Mouse (Mus musculus) hindbrain, embryonic 10.5 days (tissue): ENCODE results near the gene Rnf144b. TPM values are rescaled to one million over a fixed set of nuclear protein-coding genes. Genes with fewer than 3 reads are reported as not detected.

ENCODE experiments used
- DNase-seq: peaks from one replicate; pipeline ENCODE4 v3.0.0-alpha.2; 2017; ENCODE audit warnings: low spot score
- H3K27ac ChIP-seq: fragments of 300-500 bp; sonication (generic); 2 replicates; pipeline ENCODE4 v1.5.1; 2016; ENCODE audit warnings: mild to moderate bottlenecking, moderate library complexity
- H3K27me3 ChIP-seq: fragments of 300-500 bp; sonication (generic); 2 replicates; pipeline ENCODE4 v1.6.1; 2016; ENCODE audit warnings: mild to moderate bottlenecking; ENCODE audit not compliant: poor library complexity, insufficient read depth, severe bottlenecking
- H3K36me3 ChIP-seq: fragments of 300-500 bp; sonication (generic); 2 replicates; pipeline ENCODE4 v1.6.1; 2016; ENCODE audit warnings: mild to moderate bottlenecking, moderate library complexity
- H3K4me1 ChIP-seq: fragments of 300-500 bp; sonication (generic); replicated peaks from 2 replicates; pipeline ENCODE4 v1.6.1; 2016; ENCODE audit warnings: mild to moderate bottlenecking
- H3K4me3 ChIP-seq: fragments of 300-500 bp; sonication (generic); 2 replicates; pipeline ENCODE4 v1.5.1; 2016; ENCODE audit warnings: mild to moderate bottlenecking, moderate library complexity
- H3K9me3 ChIP-seq: fragments of 300-500 bp; sonication (generic); 2 replicates; pipeline ENCODE4 v1.6.1; 2016; ENCODE audit warnings: mild to moderate bottlenecking, moderate library complexity
- WGBS: fragments of 180-500 bp; shearing (Covaris S2); methylation state at CpG from one replicate; pipeline ENCODE4 v1.1.7; 2016; 5-methylcytosine and 5-hydroxymethylcytosine counted together
- polyA plus RNA-seq: library from polyadenylated mRNA; unstranded; fragments of >200 nt; fragmentation: Nextera tagmentation; extraction: Ambion mirVana; gene quantifications from 2 replicates; pipeline ENCODE4 v1.2.1, GENCODE M21; 2016

Gene Rnf144b
- polyA plus RNA-seq, 1 experiment from 2014 or later = 0.82 TPM

GRCm38 (mm10) chr13:47134836-47135235 lies 12.4 kb downstream of the Rnf144b start:
- no peak overlapping the region for H3K4me3 ChIP-seq
- DNase-seq = no peak
- WGBS = 94% methylated on average over 7 of the region's 7 CpGs
- H3K9me3 ChIP-seq = peaks cover 12% of the 10 kb centered on the region; the same call in 1 of the 2 replicates
- H3K36me3 ChIP-seq = no peaks in the 10 kb centered on the region
- no peaks in the 10 kb centered on the region for H3K4me1 ChIP-seq
- H3K27ac ChIP-seq = no peak overlapping the region
- no peaks in the 10 kb centered on the region for H3K27me3 ChIP-seq

DNA sequence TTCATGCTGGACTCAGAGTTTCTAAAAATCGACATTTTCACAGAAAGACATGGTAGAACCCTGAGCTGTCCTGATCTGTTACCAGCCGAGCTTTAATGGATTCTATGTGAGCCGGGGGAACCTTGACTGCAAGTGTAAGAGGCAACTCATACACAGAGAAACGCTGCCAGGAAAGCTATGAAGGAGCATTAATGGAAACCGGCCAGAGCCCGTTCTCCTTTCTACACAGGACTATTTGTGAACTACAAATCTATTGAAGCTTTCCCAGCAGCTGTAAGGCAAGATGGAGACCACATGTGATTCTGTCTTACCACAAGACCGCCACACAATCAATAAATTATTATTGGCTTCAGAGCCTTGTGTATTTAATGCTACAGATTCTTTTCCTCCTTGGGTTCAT lies 13.3 kb downstream of the Rnf144b start:
- Histone ChIP-seq H3K4me1 (no peaks in the 10 kb centered on the region), H3K9me3 (peaks cover 12% of the 10 kb centered on the region; the same call in 1 of the 2 replicates), H3K36me3 (no peaks in the 10 kb centered on the region), H3K4me3 (no peak overlapping the region), H3K27me3 (no peaks in the 10 kb centered on the region), H3K27ac (no peak overlapping the region)
- 93% methylated on average over 7 of the region's 7 CpGs for WGBS
- no peak for DNase-seq

DNA sequence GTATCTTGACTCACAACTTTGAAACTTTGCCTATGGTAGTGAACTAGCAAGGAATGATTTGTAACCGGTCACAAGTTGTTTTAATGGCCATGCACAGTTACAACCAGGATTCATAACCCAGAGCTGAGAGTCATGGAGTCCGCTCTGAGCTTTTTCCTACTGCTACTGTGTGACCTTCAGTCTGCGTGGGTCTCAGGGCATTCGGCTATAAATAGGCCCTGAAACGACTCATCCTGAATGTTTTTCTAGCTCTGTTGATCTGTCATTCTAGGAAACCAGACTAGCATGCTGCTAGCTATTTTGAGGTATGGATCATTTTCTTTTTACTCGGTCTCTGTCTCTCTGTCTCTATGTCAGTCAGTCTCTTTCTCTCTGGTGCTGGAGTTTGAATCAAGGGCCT lies 20.3 kb downstream of the Rnf144b start:
- Histone ChIP-seq H3K4me1 (0 out of 2 replicates have a peak, but pooled peaks cover 1% of the 10 kb centered on the region), H3K4me3 (no peak overlapping the region), H3K36me3 (no peaks in the 10 kb centered on the region), H3K27me3 (no peaks in the 10 kb centered on the region), H3K27ac (no peak overlapping the region), H3K9me3 (peaks cover 12% of the 10 kb centered on the region; the same call in 1 of the 2 replicates)
- DNase-seq = no peak
- 82% methylated on average over 6 of the region's 6 CpGs for WGBS

GRCm38 (mm10) chr13:47145939-47146338 lies 23.5 kb downstream of the Rnf144b start:
- no peaks in the 10 kb centered on the region for H3K36me3 ChIP-seq
- no peaks in the 10 kb centered on the region for H3K27me3 ChIP-seq
- H3K4me3 ChIP-seq = no peak overlapping the region
- 72% methylated on average over 9 of the region's 9 CpGs for WGBS
- DNase-seq = no peak
- peaks cover 12% of the 10 kb centered on the region; the same call in 1 of the 2 replicates for H3K4me1 ChIP-seq
- H3K27ac ChIP-seq = 0 out of 2 replicates have a peak overlapping the region, but pooled peaks have one; percentile 0
- no peaks in the 10 kb centered on the region for H3K9me3 ChIP-seq

DNA sequence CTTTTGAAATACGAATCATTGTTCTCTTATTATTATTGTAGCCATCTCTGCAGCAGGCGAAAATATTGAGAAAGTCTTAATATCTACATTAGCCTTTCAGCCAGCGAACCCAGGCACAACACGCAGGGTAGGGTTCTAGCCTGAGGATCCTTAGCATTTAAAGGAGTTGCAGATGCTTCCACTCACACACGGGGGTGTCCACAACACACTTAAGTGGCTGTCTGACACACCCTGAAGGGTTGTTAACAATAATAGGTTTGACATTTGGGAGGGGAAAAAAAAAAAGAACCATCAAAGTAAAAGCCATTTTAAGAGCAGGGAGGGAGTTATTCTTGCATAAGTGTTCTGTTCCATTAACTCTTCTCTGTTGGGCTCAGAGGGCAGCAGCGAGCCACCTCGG lies 23.9 kb downstream of the Rnf144b start:
- H3K9me3 ChIP-seq = no peaks in the 10 kb centered on the region
- WGBS = 82% methylated on average over 7 of the region's 7 CpGs
- no peaks in the 10 kb centered on the region for H3K27me3 ChIP-seq
- H3K4me3 ChIP-seq = no peak overlapping the region
- DNase-seq = no peak
- no peak overlapping the region for H3K27ac ChIP-seq
- H3K36me3 ChIP-seq = no peaks in the 10 kb centered on the region
- H3K4me1 ChIP-seq = peaks cover 12% of the 10 kb centered on the region; the same call in 1 of the 2 replicates

GRCm38 (mm10) chr13:47148573-47148972 lies 26.1 kb downstream of the Rnf144b start:
- 0 out of 2 replicates have a peak overlapping the region, but pooled peaks have one; percentile 23 for H3K27ac ChIP-seq
- no peak overlapping the region for H3K4me3 ChIP-seq
- 0 out of 2 replicates have a peak, but pooled peaks cover 3% of the 10 kb centered on the region for H3K27me3 ChIP-seq
- 69% methylated on average over 11 of the region's 11 CpGs for WGBS
- DNase-seq = no peak
- no peaks in the 10 kb centered on the region for H3K9me3 ChIP-seq
- H3K36me3 ChIP-seq = no peaks in the 10 kb centered on the region
- peaks cover 12% of the 10 kb centered on the region; the same call in 1 of the 2 replicates for H3K4me1 ChIP-seq

GRCm38 (mm10) chr13:47149993-47150392 lies 27.5 kb downstream of the Rnf144b start:
- Histone ChIP-seq H3K27ac (no peak overlapping the region), H3K4me3 (no peak overlapping the region), H3K4me1 (peaks cover 12% of the 10 kb centered on the region; the same call in 1 of the 2 replicates), H3K9me3 (no peaks in the 10 kb centered on the region), H3K36me3 (no peaks in the 10 kb centered on the region), H3K27me3 (0 out of 2 replicates have a peak, but pooled peaks cover 3% of the 10 kb centered on the region)
- WGBS = 94% methylated on average over 10 of the region's 10 CpGs
- DNase-seq = no peak

DNA sequence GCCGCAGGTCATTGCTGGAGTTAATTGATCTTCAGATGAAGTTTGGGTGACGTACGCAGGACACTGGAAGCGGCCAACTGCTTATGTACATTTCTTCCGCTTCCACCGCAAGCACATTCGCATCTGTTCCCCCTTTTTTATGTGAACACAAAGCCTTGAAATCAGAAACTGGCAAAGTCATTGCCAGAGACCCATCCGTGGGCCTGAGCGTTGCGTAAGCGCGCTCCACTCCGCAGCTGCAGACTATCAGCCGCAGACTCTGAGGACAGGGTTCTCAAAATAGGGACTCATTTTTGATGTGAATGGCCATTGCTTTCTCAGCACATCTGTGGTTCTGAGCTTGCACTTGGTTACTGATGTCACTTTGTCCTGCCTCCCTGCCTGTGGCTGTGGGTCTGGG lies 28.6 kb downstream of the Rnf144b start:
- H3K27ac ChIP-seq = no peak overlapping the region
- 0 out of 2 replicates have a peak, but pooled peaks cover 3% of the 10 kb centered on the region for H3K27me3 ChIP-seq
- H3K4me3 ChIP-seq = no peak overlapping the region
- 94% methylated on average over 14 of the region's 14 CpGs for WGBS
- peaks cover 12% of the 10 kb centered on the region; the same call in 1 of the 2 replicates for H3K4me1 ChIP-seq
- DNase-seq = no peak
- H3K9me3 ChIP-seq = no peaks in the 10 kb centered on the region
- H3K36me3 ChIP-seq = no peaks in the 10 kb centered on the region

DNA sequence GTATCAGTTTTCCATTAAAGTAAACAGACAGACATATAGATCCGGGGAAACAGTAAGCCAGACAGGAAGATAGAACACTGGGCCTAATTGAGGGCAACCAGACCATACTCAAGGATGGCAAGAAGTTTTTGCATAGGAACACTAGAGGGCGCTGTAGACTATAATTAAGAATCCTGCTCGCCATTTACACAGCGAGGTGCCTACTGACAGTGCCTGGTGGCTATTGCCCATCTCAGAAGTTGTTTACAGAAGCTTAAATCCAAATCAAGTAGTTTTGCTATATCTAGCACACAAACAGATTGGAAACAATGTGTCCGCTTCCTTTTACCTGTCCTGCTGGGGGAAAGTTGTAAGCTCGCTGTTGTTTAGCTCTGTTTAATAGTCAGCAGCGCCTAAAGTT lies 29.9 kb downstream of the Rnf144b start:
- 33% methylated on average over 7 of the region's 7 CpGs for WGBS
- Histone ChIP-seq H3K4me3 (no peak overlapping the region), H3K27ac (no peak overlapping the region), H3K9me3 (no peaks in the 10 kb centered on the region), H3K36me3 (no peaks in the 10 kb centered on the region), H3K4me1 (peaks cover 18% of the 10 kb centered on the region; the same call in 1 of the 2 replicates), H3K27me3 (0 out of 2 replicates have a peak, but pooled peaks cover 3% of the 10 kb centered on the region)
- DNase-seq = peak; percentile 26

DNA sequence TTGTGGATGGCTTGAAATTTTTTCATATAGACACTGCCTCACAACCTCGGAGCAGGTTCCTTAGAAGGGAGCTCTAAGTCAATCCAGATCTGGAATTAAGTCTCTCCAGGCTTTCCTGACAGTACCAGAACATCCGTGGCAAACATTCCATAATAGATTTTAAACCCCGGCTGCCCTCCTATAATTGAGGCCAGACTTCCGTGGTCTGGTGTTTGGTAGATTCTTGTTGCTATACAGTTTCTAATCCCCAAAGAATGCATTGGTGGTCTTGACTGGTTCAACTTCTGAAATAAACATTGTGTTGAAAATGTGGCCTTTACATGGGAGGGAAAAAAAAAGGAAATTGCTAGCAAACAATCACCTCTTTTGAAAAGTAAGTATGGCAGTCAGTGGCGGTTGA lies 30.8 kb downstream of the Rnf144b start:
- Histone ChIP-seq H3K9me3 (no peaks in the 10 kb centered on the region), H3K36me3 (no peaks in the 10 kb centered on the region), H3K4me1 (peaks cover 14% of the 10 kb centered on the region; the same call in 1 of the 2 replicates), H3K27ac (no peak overlapping the region), H3K4me3 (no peak overlapping the region), H3K27me3 (0 out of 2 replicates have a peak, but pooled peaks cover 3% of the 10 kb centered on the region)
- 74% methylated on average over 5 of the region's 5 CpGs for WGBS
- no peak for DNase-seq

- Histone ChIP-seq H3K4me3 (no peak overlapping the region), H3K27me3 (0 out of 2 replicates have a peak, but pooled peaks cover 3% of the 10 kb centered on the region), H3K27ac (0 out of 2 replicates have a peak overlapping the region, but pooled peaks have one; percentile 2), H3K9me3 (no peaks in the 10 kb centered on the region), H3K4me1 (peaks cover 8% of the 10 kb centered on the region; the same call in 1 of the 2 replicates), H3K36me3 (no peaks in the 10 kb centered on the region)
- 83% methylated on average over 4 of the region's 4 CpGs for WGBS
- no peak for DNase-seq
Measured at GRCm38 (mm10) chr13:47154866-47155265, 32.4 kb downstream of the Rnf144b start.

GRCm38 (mm10) chr13:47156841-47157240 lies 34.4 kb downstream of the Rnf144b start:
- no peak for DNase-seq
- H3K36me3 ChIP-seq = no peaks in the 10 kb centered on the region
- H3K4me3 ChIP-seq = no peak overlapping the region
- WGBS = 59% methylated on average over 5 of the region's 5 CpGs
- no peaks in the 10 kb centered on the region for H3K9me3 ChIP-seq
- H3K27me3 ChIP-seq = 0 out of 2 replicates have a peak, but pooled peaks cover under 1% of the 10 kb centered on the region
- 0 out of 2 replicates have a peak overlapping the region, but pooled peaks have one; percentile 16 for H3K27ac ChIP-seq
- H3K4me1 ChIP-seq = peaks cover 8% of the 10 kb centered on the region; the same call in 1 of the 2 replicates

GRCm38 (mm10) chr13:47162001-47162400 lies 39.5 kb downstream of the Rnf144b start:
- no peaks in the 10 kb centered on the region for H3K36me3 ChIP-seq
- H3K4me3 ChIP-seq = no peak overlapping the region
- H3K4me1 ChIP-seq = peaks cover 7% of the 10 kb centered on the region; the same call in 1 of the 2 replicates
- WGBS = 94% methylated on average over 5 of the region's 5 CpGs
- no peak for DNase-seq
- peaks cover 4% of the 10 kb centered on the region; the same call in 1 of the 2 replicates for H3K9me3 ChIP-seq
- no peak overlapping the region for H3K27ac ChIP-seq
- no peaks in the 10 kb centered on the region for H3K27me3 ChIP-seq
